Comparison of ENCODE assay signal across 10 mouse cellular contexts in the genomic region with DNA sequence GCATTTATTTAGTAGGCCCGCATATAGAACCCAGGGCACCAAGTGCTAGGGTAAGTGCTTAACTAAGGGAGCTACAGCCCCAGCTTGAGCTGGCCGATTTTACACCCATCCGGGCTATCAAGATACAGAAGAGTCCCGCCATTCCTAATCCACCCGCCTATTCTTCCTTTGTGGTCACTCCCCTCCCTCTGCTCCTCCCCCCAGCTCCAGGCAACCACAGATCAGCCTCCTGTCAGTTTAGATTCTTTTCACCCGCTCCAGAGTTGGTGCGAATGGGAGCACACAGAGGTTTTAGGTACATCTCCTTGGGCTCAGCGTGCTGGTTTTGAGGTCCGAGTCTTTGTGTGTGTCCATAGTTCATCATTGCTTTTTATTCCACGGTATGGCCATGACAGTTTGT. TPM values are rescaled to one million over a fixed set of nuclear protein-coding genes. Genes with fewer than 3 reads are reported as not detected.
DNase-seq lines count a peak whose midpoint lies in the region; ATAC-seq and TF ChIP-seq lines count a peak whose summit lies in the region.
"Had no signal": no experiment of that assay in that cellular context is flagged by ENCODE, and none has a peak within 500 bp of the region (broad histone marks: within the 10 kb centered on the region; RNA-seq: fewer than 3 reads in every experiment).

No protein-coding gene starts in this region.

- no peak overlapping the region for H3K9ac ChIP-seq in lung, postnatal 0 days (replicated peaks; ENCODE audit: low read depth)
- H3K9ac ChIP-seq in forebrain, embryonic 12.5 days, result peak overlapping the region; percentile 17; the same call in 1 of the 2 replicates
- no peak overlapping the region for H3K9ac ChIP-seq in stomach, postnatal 0 days (ENCODE audit: low read length)

- no peak overlapping the region for H3K4me3 ChIP-seq in lung, postnatal 0 days (ENCODE audit: low read depth, low read length)
- H3K4me3 ChIP-seq in forebrain, embryonic 12.5 days (replicated peaks), result 0 out of 2 replicates have a peak overlapping the region, but pooled peaks have one; percentile 7
- H3K4me3 ChIP-seq in stomach, postnatal 0 days (ENCODE audit: low read depth, low read length), result no peak overlapping the region

- peak overlapping the region; percentile 19; the same call in 1 of the 2 replicates for H3K4me2 ChIP-seq in lung, postnatal 0 days (replicated peaks; ENCODE audit: low read depth, low read length)
- H3K4me2 ChIP-seq in forebrain, embryonic 12.5 days, result peak overlapping the region; percentile 78
- 0 out of 2 replicates have a peak overlapping the region, but pooled peaks have one; percentile 14 for H3K4me2 ChIP-seq in stomach, postnatal 0 days (replicated peaks; ENCODE audit: low read depth)

- TF ChIP-seq EP300 in lung, postnatal 0 days (IDR thresholded peaks at IDR 0.05), result no peak
- TF ChIP-seq EP300 in stomach, postnatal 0 days (optimal IDR thresholded peaks at IDR 0.05), result no peak

- peak; percentile 27 for DNase-seq in lung, postnatal 0 days (ENCODE audit: low spot score)
- no peak for DNase-seq in lung, postnatal 4 days
- no peak for DNase-seq in stomach, postnatal 0 days (ENCODE audit: low spot score)
- DNase-seq in adrenal gland, adult (ENCODE audit: inconsistent age in 2 of 2, low spot score in 1 of 2), result no peak

- 11% methylated on average over 10 of the region's 10 CpGs for WGBS in lung, postnatal 0 days
- WGBS in forebrain, embryonic 12.5 days, result 2% methylated on average over 10 of the region's 10 CpGs
- 12% methylated on average over 10 of the region's 10 CpGs for WGBS in stomach, postnatal 0 days

- peaks cover 17% of the 10 kb centered on the region for H3K27me3 ChIP-seq in lung, postnatal 0 days (replicated peaks; ENCODE audit: insufficient read depth, low read length)
- H3K27me3 ChIP-seq in forebrain, embryonic 12.5 days, result peaks cover 38% of the 10 kb centered on the region
- no peaks in the 10 kb centered on the region for H3K27me3 ChIP-seq in stomach, postnatal 0 days (ENCODE audit: control insufficient read depth, insufficient read depth, low read length)

- ATAC-seq in lung, postnatal 0 days, result no peak
- peak; percentile 48 for ATAC-seq in forebrain, embryonic 12.5 days (ENCODE audit: low FRiP score)
- peak; percentile 74 for ATAC-seq in megakaryocyte progenitor cell, adult 5-6 weeks (replicated peaks; ENCODE audit: poor library complexity)
- ATAC-seq in stomach, postnatal 0 days (ENCODE audit: low FRiP score, low TSS enrichment), result no peak
- ATAC-seq in cerebellum, adult (ENCODE audit: insufficient number of reproducible peaks, low FRiP score, low TSS enrichment), result no peak

- no peaks in the 10 kb centered on the region for H3K9me3 ChIP-seq in lung, postnatal 0 days (ENCODE audit: low read length)
- 0 out of 2 replicates have a peak, but pooled peaks cover 2% of the 10 kb centered on the region for H3K9me3 ChIP-seq in forebrain, embryonic 12.5 days
- no peaks in the 10 kb centered on the region for H3K9me3 ChIP-seq in stomach, postnatal 0 days (ENCODE audit: control insufficient read depth, low read length)
- H3K9me3 ChIP-seq: embryonic facial prominence, embryonic 12.5 days had no signal

- H3K27ac ChIP-seq in lung, postnatal 0 days (ENCODE audit: low read length), result no peak overlapping the region
- H3K27ac ChIP-seq in forebrain, embryonic 12.5 days, result no peak overlapping the region
- H3K27ac ChIP-seq in stomach, postnatal 0 days (replicated peaks), result no peak overlapping the region
- H3K27ac ChIP-seq: embryonic facial prominence, embryonic 12.5 days had no signal

- H3K36me3 ChIP-seq in lung, postnatal 0 days (ENCODE audit: insufficient read depth, low read length), result no peaks in the 10 kb centered on the region
- H3K36me3 ChIP-seq in forebrain, embryonic 12.5 days (replicated peaks), result no peaks in the 10 kb centered on the region
- H3K36me3 ChIP-seq in stomach, postnatal 0 days (ENCODE audit: control insufficient read depth, insufficient read depth, low read length), result no peaks in the 10 kb centered on the region
- H3K36me3 ChIP-seq: embryonic facial prominence, embryonic 12.5 days had no signal

- TF ChIP-seq CTCF in lung, postnatal 0 days (IDR thresholded peaks at IDR 0.05), result no peak
- no peak for TF ChIP-seq CTCF in stomach, postnatal 0 days (IDR thresholded peaks at IDR 0.05; ENCODE audit: low read depth)

- peaks cover 6% of the 10 kb centered on the region; the same call in 1 of the 2 replicates for H3K4me1 ChIP-seq in lung, postnatal 0 days (ENCODE audit: insufficient read depth, low read depth, low read length)
- peaks cover 26% of the 10 kb centered on the region for H3K4me1 ChIP-seq in forebrain, embryonic 12.5 days
- H3K4me1 ChIP-seq in stomach, postnatal 0 days (replicated peaks; ENCODE audit: control insufficient read depth, insufficient read depth), result no peaks in the 10 kb centered on the region

RNA-seq across cellular contexts. Expression of a gene that starts 16.5 kb away (rescaled TPM):
- polyA plus RNA-seq in lung, postnatal 0 days (2015; fragmentation: Nextera tagmentation; extraction: Ambion mirVana), result not detected in 2 replicates
- 0.08 TPM in 1 of 2 replicates, not detected in the other for polyA plus RNA-seq in forebrain, embryonic 12.5 days (2016; fragmentation: Nextera tagmentation; extraction: Ambion mirVana)
- 0.07 and 0.20 TPM in 2 replicates for total RNA-seq in megakaryocyte progenitor cell, adult 5-6 weeks (2015)
- total RNA-seq in megakaryocyte progenitor cell, adult 5-6 weeks (2017), result 0.03 and 0.08 TPM in 2 replicates
- not detected in 2 replicates for polyA plus RNA-seq in stomach, postnatal 0 days (2015; fragmentation: Nextera tagmentation; extraction: Ambion mirVana)
- total RNA-seq: adrenal gland, adult 18-20 months had no signal
- polyA plus RNA-seq: embryonic facial prominence, embryonic 12.5 days; urinary bladder, adult 2 months had no signal

RNA-seq across cellular contexts. Expression of a gene that starts 28.7 kb away (rescaled TPM):
- not detected in 2 replicates for polyA plus RNA-seq in lung, postnatal 0 days (2015; fragmentation: Nextera tagmentation; extraction: Ambion mirVana)
- polyA plus RNA-seq in forebrain, embryonic 12.5 days (2016; fragmentation: Nextera tagmentation; extraction: Ambion mirVana), result not detected in 2 replicates
- not detected in 2 replicates for total RNA-seq in megakaryocyte progenitor cell, adult 5-6 weeks (2015)
- not detected in 2 replicates for total RNA-seq in megakaryocyte progenitor cell, adult 5-6 weeks (2017)
- polyA plus RNA-seq in stomach, postnatal 0 days (2015; fragmentation: Nextera tagmentation; extraction: Ambion mirVana), result not detected in 2 replicates
- total RNA-seq: adrenal gland, adult 18-20 months had no signal
- polyA plus RNA-seq: embryonic facial prominence, embryonic 12.5 days; urinary bladder, adult 2 months had no signal

RNA-seq across cellular contexts. Expression of a gene that starts 36.4 kb away (rescaled TPM):
- polyA plus RNA-seq in lung, postnatal 0 days (2015; fragmentation: Nextera tagmentation; extraction: Ambion mirVana), result 21.0 TPM in 2 replicates
- polyA plus RNA-seq in forebrain, embryonic 12.5 days (2016; fragmentation: Nextera tagmentation; extraction: Ambion mirVana), result 105 and 111 TPM in 2 replicates
- total RNA-seq in megakaryocyte progenitor cell, adult 5-6 weeks (2015), result 35.7 and 46.3 TPM in 2 replicates
- total RNA-seq in megakaryocyte progenitor cell, adult 5-6 weeks (2017), result 78.2 and 80.5 TPM in 2 replicates
- polyA plus RNA-seq in stomach, postnatal 0 days (2015; fragmentation: Nextera tagmentation; extraction: Ambion mirVana), result 13.8 and 15.1 TPM in 2 replicates

Comparison
In these comparisons a context has a peak if more than half of its experiments do, and no peak if none do; other contexts are left out.
1. ATAC-seq: peak in forebrain, embryonic 12.5 days (single experiment) and megakaryocyte progenitor cell, adult 5-6 weeks (single experiment); none in lung, postnatal 0 days (single experiment), stomach, postnatal 0 days (single experiment) and cerebellum, adult (single experiment).
2. H3K4me2 ChIP-seq: peak in every context shown above with its lines; median percentile 78 in forebrain, embryonic 12.5 days; 19 in lung, postnatal 0 days; 14 in stomach, postnatal 0 days.